Mouse (Mus musculus) liver, postnatal 0 days (tissue): ENCODE measurements at regions not wholly inside any gene's neighbourhood (a gene's known extent, or its start where the extent isn't known, plus 50 kb on each side); places are given as distances from the start of the nearest gene placed in this dataset.

Experiments
- CTCF ChIP-seq: sonication (generic); IDR thresholded peaks from 2 replicates; pipeline ENCODE4 v1.5.1; 2016; ENCODE audit warnings: antibody characterized with exemption, low read depth
- EP300 ChIP-seq: IDR thresholded peaks from 2 replicates; pipeline ENCODE4 v1.6.1; 2016; ENCODE audit warnings: antibody characterized with exemption, low read depth, mild to moderate bottlenecking

DNA sequence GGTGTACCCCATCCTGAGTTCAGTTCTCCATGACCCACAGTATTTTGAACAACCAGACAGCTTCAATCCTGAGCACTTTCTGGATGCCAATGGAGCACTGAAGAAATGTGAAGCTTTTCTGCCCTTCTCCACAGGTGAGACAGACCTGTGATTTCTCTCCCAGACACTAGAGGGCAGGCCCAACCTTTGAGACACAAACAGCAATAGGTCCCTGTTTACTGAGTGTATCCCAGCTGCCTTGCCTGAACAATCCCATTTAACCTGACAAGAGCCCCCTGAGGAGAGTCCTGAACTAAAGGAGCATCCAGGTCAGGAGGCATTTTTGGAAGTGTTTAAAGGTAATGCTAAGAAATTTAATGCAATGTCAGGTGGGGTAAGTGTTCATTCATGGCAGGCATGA, 73.0 kb upstream of the Cyp2b13 start:
- TF ChIP-seq CTCF (peak; percentile 67), EP300 (no peak)
